Mouse (Mus musculus) limb, embryonic 10.5 days (tissue): ENCODE results near the gene Zfp512b. TPM values are rescaled to one million over a fixed set of nuclear protein-coding genes. Genes with fewer than 3 reads are reported as not detected.

Experiments
- DNase-seq: peaks from one replicate; pipeline ENCODE4 v3.0.0-alpha.2; 2017; ENCODE audit warnings: low spot score
- H3K27ac ChIP-seq: fragments of 300-500 bp; sonication (generic); 2 replicates; pipeline ENCODE4 v1.5.1; 2016; ENCODE audit warnings: mild to moderate bottlenecking
- H3K27me3 ChIP-seq: fragments of 300-500 bp; sonication (generic); 2 replicates; pipeline ENCODE4 v1.6.1; 2016; ENCODE audit warnings: low read depth, mild to moderate bottlenecking; ENCODE audit not compliant: poor library complexity, severe bottlenecking
- H3K36me3 ChIP-seq: fragments of 300-500 bp; sonication (generic); 2 replicates; pipeline ENCODE4 v1.6.1; 2016; ENCODE audit warnings: mild to moderate bottlenecking, moderate library complexity
- H3K4me1 ChIP-seq: fragments of 300-500 bp; sonication (generic); 2 replicates; pipeline ENCODE4 v1.6.1; 2016
- H3K4me3 ChIP-seq: fragments of 300-500 bp; sonication (generic); 2 replicates; pipeline ENCODE4 v1.5.1; 2016; ENCODE audit warnings: mild to moderate bottlenecking, moderate library complexity
- H3K9me3 ChIP-seq: fragments of 300-500 bp; sonication (generic); replicated peaks from 2 replicates; pipeline ENCODE4 v1.6.1; 2016; ENCODE audit warnings: mild to moderate bottlenecking
- WGBS: fragments of 180-500 bp; shearing (Covaris S2); methylation state at CpG from one replicate; pipeline ENCODE4 v1.1.7; 2016; 5-methylcytosine and 5-hydroxymethylcytosine counted together
- microRNA-seq: library from miRNA; unstranded; fragments of <30 nt; microRNA quantifications from one replicate; pipeline ENCODE4, GENCODE M21; 2017
- polyA plus RNA-seq: library from polyadenylated mRNA; unstranded; fragments of >200 nt; fragmentation: Nextera tagmentation; extraction: Ambion mirVana; gene quantifications from 2 replicates; pipeline ENCODE4 v1.2.1, GENCODE M21; 2016

Zfp512b gene
- polyA plus RNA-seq, 1 experiment from 2014 or later: 57.7 TPM

- no peak for DNase-seq
- Histone ChIP-seq H3K4me1 (no peaks in the 10 kb centered on the region), H3K4me3 (no peak overlapping the region), H3K27ac (no peak overlapping the region), H3K27me3 (no peaks in the 10 kb centered on the region), H3K9me3 (no peaks in the 10 kb centered on the region), H3K36me3 (peaks cover 92% of the 10 kb centered on the region)
- WGBS: 95% methylated on average over 2 of the region's 2 CpGs
Observed at GRCm38 (mm10) chr2:181550233-181550632, 42.4 kb downstream of the Zfp512b start.

GRCm38 (mm10) chr2:181548682-181549081 is 43.9 kb downstream of the Zfp512b start:
- WGBS: 92% methylated on average over 5 of the region's 5 CpGs
- no peaks in the 10 kb centered on the region for H3K9me3 ChIP-seq
- no peak overlapping the region for H3K27ac ChIP-seq
- H3K4me1 ChIP-seq: no peaks in the 10 kb centered on the region
- H3K4me3 ChIP-seq: no peak overlapping the region
- peaks cover 85% of the 10 kb centered on the region for H3K36me3 ChIP-seq
- no peaks in the 10 kb centered on the region for H3K27me3 ChIP-seq
- no peak for DNase-seq

- WGBS: 81% methylated on average over 1 of the region's 1 CpGs
- peaks cover 81% of the 10 kb centered on the region for H3K36me3 ChIP-seq
- no peak for DNase-seq
Observed at GRCm38 (mm10) chr2:181548227-181548626, 44.4 kb downstream of the Zfp512b start.

GRCm38 (mm10) chr2:181546142-181546541 is 46.5 kb downstream of the Zfp512b start:
- no peak for DNase-seq
- no peaks in the 10 kb centered on the region for H3K9me3 ChIP-seq
- H3K27ac ChIP-seq: no peak overlapping the region
- no peaks in the 10 kb centered on the region for H3K4me1 ChIP-seq
- H3K36me3 ChIP-seq: peaks cover 60% of the 10 kb centered on the region
- WGBS: 95% methylated on average over 7 of the region's 7 CpGs
- H3K27me3 ChIP-seq: no peaks in the 10 kb centered on the region
- no peak overlapping the region for H3K4me3 ChIP-seq

More at GRCm38 (mm10) chr2:181548227-181548626, 44.4 kb downstream of the Zfp512b start:
- no peak overlapping the region for H3K4me3 ChIP-seq
- H3K4me1 ChIP-seq: no peaks in the 10 kb centered on the region
- H3K27ac ChIP-seq: no peak overlapping the region
- no peaks in the 10 kb centered on the region for H3K9me3 ChIP-seq
- no peaks in the 10 kb centered on the region for H3K27me3 ChIP-seq

- WGBS: 93% methylated on average over 6 of the region's 6 CpGs
- Histone ChIP-seq H3K27me3 (no peaks in the 10 kb centered on the region), H3K4me1 (0 out of 2 replicates have a peak, but pooled peaks cover 4% of the 10 kb centered on the region), H3K27ac (no peak overlapping the region), H3K4me3 (no peak overlapping the region), H3K36me3 (peaks cover 33% of the 10 kb centered on the region), H3K9me3 (no peaks in the 10 kb centered on the region)
- no peak for DNase-seq
Observed at GRCm38 (mm10) chr2:181541761-181542380, 50.7 kb downstream of the Zfp512b start.

GRCm38 (mm10) chr2:181537444-181538047 is 55.1 kb downstream of the Zfp512b start:
- 0 out of 2 replicates have a peak overlapping the region, but pooled peaks have one; percentile 10 for H3K27ac ChIP-seq
- H3K27me3 ChIP-seq: no peaks in the 10 kb centered on the region
- H3K4me1 ChIP-seq: 0 out of 2 replicates have a peak, but pooled peaks cover 4% of the 10 kb centered on the region
- WGBS: 91% methylated on average over 2 of the region's 2 CpGs
- H3K36me3 ChIP-seq: peaks cover 19% of the 10 kb centered on the region
- no peak for DNase-seq
- no peak overlapping the region for H3K4me3 ChIP-seq
- no peaks in the 10 kb centered on the region for H3K9me3 ChIP-seq

GRCm38 (mm10) chr2:181536410-181536809 is 56.2 kb downstream of the Zfp512b start:
- H3K9me3 ChIP-seq: no peaks in the 10 kb centered on the region
- DNase-seq: no peak

GRCm38 (mm10) chr2:181532589-181532988 is 60.0 kb downstream of the Zfp512b start:
- H3K36me3 ChIP-seq: peaks cover 52% of the 10 kb centered on the region
- 95% methylated on average over 3 of the region's 3 CpGs for WGBS
- H3K27ac ChIP-seq: no peak overlapping the region
- no peaks in the 10 kb centered on the region for H3K9me3 ChIP-seq
- 0 out of 2 replicates have a peak, but pooled peaks cover 2% of the 10 kb centered on the region for H3K4me1 ChIP-seq
- no peak for DNase-seq
- no peaks in the 10 kb centered on the region for H3K27me3 ChIP-seq
- no peak overlapping the region for H3K4me3 ChIP-seq

More at GRCm38 (mm10) chr2:181536410-181536809, 56.2 kb downstream of the Zfp512b start:
- Histone ChIP-seq H3K36me3 (peaks cover 30% of the 10 kb centered on the region), H3K4me1 (0 out of 2 replicates have a peak, but pooled peaks cover 4% of the 10 kb centered on the region), H3K4me3 (no peak overlapping the region), H3K27me3 (no peaks in the 10 kb centered on the region), H3K27ac (no peak overlapping the region)
- 94% methylated on average over 2 of the region's 2 CpGs for WGBS

Small RNA genes lying within 50 kb of the gene (microRNA-seq; reads per million reads assigned to microRNA genes)
- 0.88 reads per million for gene Mir7006

Other genes with a start within 250 kb of the Zfp512b start
- gene Zgpat, start 227.9 kb downstream of the Zfp512b start, polyA plus RNA-seq: 43.8 and 54.0 TPM in 2 replicates
- gene Arfrp1, start 227.4 kb downstream of the Zfp512b start, polyA plus RNA-seq: 79.7 and 80.9 TPM in 2 replicates
- gene Lime1, start 212.7 kb downstream of the Zfp512b start, polyA plus RNA-seq: 26.1 and 30.6 TPM in 2 replicates
- gene Zbtb46, start 133.4 kb downstream of the Zfp512b start, polyA plus RNA-seq: 17.5 and 17.7 TPM in 2 replicates
- gene Abhd16b, start 99.6 kb downstream of the Zfp512b start, polyA plus RNA-seq: 0.08 and 0.21 TPM in 2 replicates
- 176 and 185 TPM in 2 replicates for gene Tpd52l2, start 95.7 kb downstream of the Zfp512b start, polyA plus RNA-seq
- 86.6 and 97.6 TPM in 2 replicates for gene Dnajc5, start 72.3 kb downstream of the Zfp512b start, polyA plus RNA-seq
- gene Uckl1, start 7.9 kb downstream of the Zfp512b start, polyA plus RNA-seq: 36.6 and 44.1 TPM in 2 replicates
- 79.4 and 80.5 TPM in 2 replicates for gene Prpf6, start 935 bp downstream of the Zfp512b start, polyA plus RNA-seq
- 12.0 and 17.2 TPM in 2 replicates for gene Samd10, start 6.4 kb upstream of the Zfp512b start, polyA plus RNA-seq
- gene Gm29797, start 64.2 kb upstream of the Zfp512b start, polyA plus RNA-seq: 0.39 TPM in 1 of 2 replicates, not detected in the other
- gene Sox18, start 78.8 kb upstream of the Zfp512b start, polyA plus RNA-seq: 25.9 and 27.9 TPM in 2 replicates
- gene Tcea2, start 87.5 kb upstream of the Zfp512b start, polyA plus RNA-seq: 16.5 and 25.8 TPM in 2 replicates
- gene Rgs19, start 101.2 kb upstream of the Zfp512b start, polyA plus RNA-seq: 94.3 and 96.4 TPM in 2 replicates
- not detected in 2 replicates for gene Lkaaear1, start 105.6 kb upstream of the Zfp512b start, polyA plus RNA-seq
- 0.33 and 0.65 TPM in 2 replicates for gene Oprl1, start 122.2 kb upstream of the Zfp512b start, polyA plus RNA-seq
- 0.18 TPM in 1 of 2 replicates, not detected in the other for gene Myt1, start 170.5 kb upstream of the Zfp512b start, polyA plus RNA-seq
- gene Pcmtd2, start 245.1 kb upstream of the Zfp512b start, polyA plus RNA-seq: 22.9 and 32.8 TPM in 2 replicates